Mouse (Mus musculus): Measurements from ENCODE around the gene Uso1.

GRCm38 (mm10) chr5:92165976-92166375 lies 28.2 kb downstream of the Uso1 start:
- TF ChIP-seq POLR2A (IDR thresholded peaks at IDR 0.05; ENCODE audit: low read depth, low read length), result no peak
- TF ChIP-seq CTCF (conservative IDR thresholded peaks at IDR 0.05; ENCODE audit: insufficient read depth, insufficient read length, low read depth, low read length), result no peak
